Mouse (Mus musculus) myocyte (in vitro differentiated cells): ENCODE results near the gene Hist1h1d. TPM values are rescaled to one million over a fixed set of nuclear protein-coding genes. Genes with fewer than 3 reads are reported as not detected.
A peak's percentile ranks its signal among the peaks of the same experiment; 100 is the strongest.
"Not testable (repeated sequence)": the region's sequence is repeated elsewhere in the genome, so short reads cannot be mapped to it uniquely, and the experiment has no call there.

Experiments
- H3K27me3 ChIP-seq: one replicate; pipeline ENCODE4 v1.6.1; 2011; ENCODE audit not compliant: control insufficient read depth, insufficient read depth, insufficient read length
- H3K36me3 ChIP-seq: one replicate; pipeline ENCODE4 v1.6.1; 2011; ENCODE audit not compliant: control insufficient read depth, insufficient read depth
- H3K4me2 ChIP-seq: one replicate; pipeline ENCODE4 v1.6.1; 2011; ENCODE audit warnings: low read depth, control low read depth
- H3K4me3 ChIP-seq: one replicate; pipeline ENCODE4 v1.5.1; 2011; ENCODE audit warnings: mild to moderate bottlenecking, control low read depth, moderate library complexity
- H3K79me2 ChIP-seq: one replicate; pipeline ENCODE4 v1.6.1; 2011; ENCODE audit not compliant: control insufficient read depth, insufficient read depth
- H3ac ChIP-seq: one replicate; pipeline ENCODE4 v1.6.1; 2011; ENCODE audit not compliant: control insufficient read depth, insufficient read length
- CEBPB ChIP-seq: IDR thresholded peaks from 2 replicates; pipeline ENCODE4 v1.6.1; 2011; ENCODE audit warnings: mild to moderate bottlenecking, moderate library complexity; ENCODE audit not compliant: poor library complexity, insufficient read depth, severe bottlenecking
- E2F4 ChIP-seq: IDR thresholded peaks from one replicate; pipeline ENCODE4 v1.6.1; 2011; ENCODE audit warnings: mild to moderate bottlenecking, control low read depth, moderate library complexity; ENCODE audit not compliant: insufficient read depth
- MAX ChIP-seq: IDR thresholded peaks from one replicate; pipeline ENCODE4 v1.6.1; 2011; ENCODE audit warnings: low read depth, mild to moderate bottlenecking, control low read depth
- MYOD1 ChIP-seq, 3 experiments: IDR thresholded peaks; one replicate each; pipeline ENCODE4 v1.6.1; 2011; ENCODE audit warnings: control low read depth in 2 of 3, low read depth in 2 of 3, mild to moderate bottlenecking in 2 of 3, moderate library complexity in 1 of 3; ENCODE audit not compliant: insufficient read length in 2 of 3, control insufficient read depth in 1 of 3
- MYOG ChIP-seq, 3 experiments: IDR thresholded peaks; one replicate each; pipeline ENCODE4 v1.6.1; 2011; ENCODE audit warnings: control low read depth in 2 of 3, low read depth in 2 of 3, mild to moderate bottlenecking in 2 of 3; ENCODE audit not compliant: insufficient read length in 2 of 3, control insufficient read depth in 1 of 3, insufficient read depth in 1 of 3
- POLR2A ChIP-seq: IDR thresholded peaks from one replicate; pipeline ENCODE4 v1.6.1; 2011; ENCODE audit warnings: low read depth, mild to moderate bottlenecking, control low read depth, moderate library complexity; ENCODE audit not compliant: insufficient read length
- POLR2AphosphoS2 ChIP-seq: IDR thresholded peaks from one replicate; pipeline ENCODE4 v1.6.1; 2011; ENCODE audit warnings: low read depth, control low read depth; ENCODE audit not compliant: insufficient read length
- REST ChIP-seq: IDR thresholded peaks from one replicate; pipeline ENCODE4 v1.6.1; 2011; ENCODE audit warnings: mild to moderate bottlenecking, control low read depth, moderate library complexity; ENCODE audit not compliant: insufficient read depth, insufficient read length
- SRF ChIP-seq: IDR thresholded peaks from one replicate; pipeline ENCODE4 v1.6.1; 2011; ENCODE audit warnings: low read depth; ENCODE audit not compliant: control insufficient read depth, insufficient read length
- TCF12 ChIP-seq: IDR thresholded peaks from one replicate; pipeline ENCODE4 v1.6.1; 2011; ENCODE audit warnings: mild to moderate bottlenecking, control low read depth; ENCODE audit not compliant: poor library complexity, insufficient read depth, severe bottlenecking
- TCF3 ChIP-seq: IDR thresholded peaks from one replicate; pipeline ENCODE4 v1.6.1; 2011; ENCODE audit warnings: low read depth, control low read depth; ENCODE audit not compliant: insufficient read length
- USF1 ChIP-seq: IDR thresholded peaks from one replicate; pipeline ENCODE4 v1.6.1; 2011; ENCODE audit warnings: low read depth, mild to moderate bottlenecking, control low read depth, moderate library complexity
- polyA plus RNA-seq: library from polyadenylated mRNA; unstranded; fragments of >200 nt; fragmentation: generic; extraction: Trizol; gene quantifications from one replicate; pipeline ENCODE4 v1.2.1, GENCODE M21; 2012; ENCODE audit warnings: missing spikeins

The Hist1h1d gene
- polyA plus RNA-seq, 1 experiment: 0.65 TPM

DNA sequence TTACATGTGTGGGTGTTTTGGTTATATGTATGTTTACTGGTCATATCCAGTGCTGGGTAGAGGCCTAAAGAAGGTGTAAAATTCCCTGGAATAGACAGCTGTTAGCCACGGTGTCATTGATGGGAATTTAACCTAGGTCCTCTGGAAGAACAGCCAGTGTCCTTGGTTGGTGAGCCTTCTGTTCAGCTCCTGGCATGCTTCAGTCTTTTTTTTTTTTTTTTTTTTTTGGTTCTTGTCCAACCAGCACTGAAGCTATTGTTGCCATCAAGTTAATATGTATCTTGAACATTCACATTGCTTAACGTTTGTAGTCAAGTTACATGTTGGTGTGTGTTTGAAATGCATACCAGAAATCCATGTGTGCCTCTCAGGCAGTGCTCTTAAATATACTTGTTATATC lies 11.4 kb downstream of the Hist1h1d start:
- no peak overlapping the region for H3ac ChIP-seq

DNA sequence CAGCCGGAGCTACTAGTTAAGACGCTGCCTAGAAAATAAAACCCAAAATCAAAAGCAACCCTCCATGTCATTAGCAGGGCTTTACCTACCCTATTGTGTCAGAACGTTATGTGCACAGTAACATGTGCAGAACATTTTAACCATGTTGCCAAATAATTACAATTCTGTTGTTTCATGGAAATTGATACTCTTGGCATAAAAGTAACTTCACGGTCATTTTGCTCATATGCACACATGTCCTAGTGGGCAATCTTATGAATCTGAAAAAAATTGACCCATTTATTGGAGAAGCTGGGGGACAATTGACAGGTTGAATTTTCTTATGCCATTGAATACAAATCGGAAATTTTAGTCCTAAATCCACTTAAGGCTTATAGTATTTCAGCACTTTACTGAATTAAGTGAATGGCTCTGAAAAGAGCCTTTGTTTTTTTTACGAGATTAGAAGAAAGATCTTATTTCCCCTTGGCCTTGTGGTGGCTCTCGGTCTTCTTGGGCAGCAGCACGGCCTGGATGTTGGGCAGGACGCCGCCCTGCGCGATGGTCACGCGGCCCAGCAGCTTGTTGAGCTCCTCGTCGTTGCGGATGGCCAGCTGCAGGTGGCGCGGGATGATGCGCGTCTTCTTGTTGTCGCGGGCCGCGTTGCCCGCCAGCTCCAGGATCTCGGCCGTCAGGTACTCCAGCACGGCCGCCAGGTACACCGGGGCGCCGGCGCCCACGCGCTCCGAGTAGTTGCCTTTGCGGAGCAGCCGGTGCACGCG lies 17.4 kb downstream of the Hist1h1d start:
- not testable (repeated sequence) for H3K27me3 ChIP-seq, H3ac ChIP-seq, H3K79me2 ChIP-seq, H3K36me3 ChIP-seq
- TF ChIP-seq POLR2A (peak; percentile 30), POLR2AphosphoS2 (peak; percentile 31)
- Histone ChIP-seq H3K4me2 (peak overlapping the region; percentile 61), H3K4me3 (peak overlapping the region; percentile 27)

More for the DNA sequence above, 11.4 kb downstream of the Hist1h1d start:
- H3K4me3 ChIP-seq: no peak overlapping the region
- TF ChIP-seq E2F4: no peak
- no peak for TF ChIP-seq MYOD1 (IDR thresholded peaks at IDR 0.05; ENCODE audit: control insufficient read depth in 1 of 3, insufficient read length in 2 of 3, low read depth in 2 of 3)
- TF ChIP-seq TCF12: no peak
- no peak for TF ChIP-seq MAX
- TF ChIP-seq TCF3: no peak
- no peak for TF ChIP-seq MYOG (IDR thresholded peaks at IDR 0.05; ENCODE audit: control insufficient read depth in 1 of 3, insufficient read depth in 1 of 3, insufficient read length in 2 of 3, low read depth in 2 of 3)
- TF ChIP-seq REST: no peak
- TF ChIP-seq POLR2AphosphoS2: no peak
- no peak for TF ChIP-seq USF1
- TF ChIP-seq SRF: no peak
- TF ChIP-seq CEBPB: no peak
- TF ChIP-seq POLR2A: no peak
- H3K79me2 ChIP-seq: no peaks in the 10 kb centered on the region
- no peak overlapping the region for H3K4me2 ChIP-seq
- H3K27me3 ChIP-seq: no peaks in the 10 kb centered on the region
- H3K36me3 ChIP-seq: no peaks in the 10 kb centered on the region

DNA sequence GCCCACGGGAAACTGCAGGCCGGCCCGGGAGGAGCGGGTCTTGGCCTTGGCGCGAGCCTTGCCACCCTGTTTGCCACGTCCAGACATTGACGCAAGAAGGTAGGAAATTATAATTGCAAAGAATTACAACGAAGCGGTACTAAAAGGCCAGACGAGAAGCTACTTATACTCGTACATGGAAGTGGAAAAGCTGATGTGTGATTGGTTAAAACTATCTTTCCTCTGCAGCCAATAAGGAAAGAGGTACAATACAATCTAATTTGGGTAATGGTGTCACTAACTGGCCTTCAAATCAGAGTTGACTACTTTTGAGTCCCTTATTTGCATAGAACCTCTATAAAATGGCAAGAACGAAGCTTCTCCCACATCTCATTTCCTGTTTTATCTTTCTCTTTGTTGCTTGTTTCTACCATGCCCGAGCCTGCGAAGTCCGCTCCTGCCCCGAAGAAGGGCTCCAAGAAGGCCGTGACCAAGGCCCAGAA lies 18.0 kb downstream of the Hist1h1d start, which contains the start of the genes Hist1h2ae and Hist1h2bg:
Hist1h2ae (minus strand) TSS at position 199 of the 482 bp plus-strand sequence.
Hist1h2bg (plus strand) TSS at position 375 of the 482 bp plus-strand sequence.
- TF ChIP-seq POLR2AphosphoS2 (peak; percentile 79), MYOG (IDR thresholded peaks at IDR 0.05; ENCODE audit: control insufficient read depth in 1 of 3, insufficient read depth in 1 of 3, insufficient read length in 2 of 3, low read depth in 2 of 3) (no peak), POLR2A (peak; percentile 64), E2F4 (no peak), MYOD1 (IDR thresholded peaks at IDR 0.05; ENCODE audit: control insufficient read depth in 1 of 3, insufficient read length in 2 of 3, low read depth in 2 of 3) (no peak)
- H3K27me3 ChIP-seq: no peaks in the 10 kb centered on the region
- H3K79me2 ChIP-seq: no peaks in the 10 kb centered on the region
- H3K4me2 ChIP-seq: peak within 1 kb of the TSS; percentile 64
- peak within 1 kb of the TSS; percentile 27 for H3K4me3 ChIP-seq
- no peak within 1 kb of the TSS for H3ac ChIP-seq
- no peaks in the 10 kb centered on the region for H3K36me3 ChIP-seq

DNA sequence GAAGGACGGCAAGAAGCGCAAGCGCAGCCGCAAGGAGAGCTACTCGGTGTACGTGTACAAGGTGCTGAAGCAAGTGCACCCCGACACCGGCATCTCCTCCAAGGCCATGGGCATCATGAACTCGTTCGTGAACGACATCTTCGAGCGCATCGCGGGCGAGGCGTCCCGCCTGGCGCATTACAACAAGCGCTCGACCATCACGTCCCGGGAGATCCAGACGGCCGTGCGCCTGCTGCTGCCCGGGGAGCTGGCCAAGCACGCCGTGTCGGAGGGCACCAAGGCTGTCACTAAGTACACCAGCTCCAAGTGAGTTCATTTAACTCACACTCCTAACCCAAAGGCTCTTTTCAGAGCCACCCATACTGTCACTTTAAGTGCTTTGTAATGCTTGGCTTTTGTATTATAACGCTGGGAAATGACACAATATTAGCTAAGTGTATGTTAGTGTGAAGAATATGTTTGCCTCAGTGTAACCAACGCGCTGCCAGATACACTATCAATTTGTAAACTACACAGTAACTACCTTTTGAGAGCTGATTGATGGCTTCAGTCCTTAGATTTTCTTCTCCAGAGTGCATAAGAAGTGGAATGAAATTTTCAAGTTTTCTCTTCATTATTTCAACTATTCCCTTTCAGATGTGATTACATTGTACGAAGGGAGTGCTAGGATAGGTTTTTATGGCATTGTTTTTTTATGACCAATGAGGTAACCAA lies 18.6 kb downstream of the Hist1h1d start:
- H3K36me3 ChIP-seq, H3K79me2 ChIP-seq, H3K27me3 ChIP-seq, H3ac ChIP-seq: not testable (repeated sequence)
- peak overlapping the region; percentile 27 for H3K4me3 ChIP-seq
- TF ChIP-seq POLR2AphosphoS2: peak; percentile 82
- TF ChIP-seq POLR2A: peak; percentile 78
- peak overlapping the region; percentile 64 for H3K4me2 ChIP-seq

GRCm38 (mm10) chr13:23572218-23573033 lies 19.4 kb downstream of the Hist1h1d start:
- peak overlapping the region; percentile 64 for H3K4me2 ChIP-seq
- peak overlapping the region; percentile 27 for H3K4me3 ChIP-seq
- TF ChIP-seq POLR2A: no peak
- no peak for TF ChIP-seq E2F4
- no peak for TF ChIP-seq REST
- TF ChIP-seq USF1: no peak
- no peak for TF ChIP-seq POLR2AphosphoS2
- no peak for TF ChIP-seq MAX
- TF ChIP-seq CEBPB: no peak
- no peak for TF ChIP-seq MYOD1 (IDR thresholded peaks at IDR 0.05; ENCODE audit: control insufficient read depth in 1 of 3, insufficient read length in 2 of 3, low read depth in 2 of 3)
- H3K27me3 ChIP-seq: no peaks in the 10 kb centered on the region
- no peaks in the 10 kb centered on the region for H3K79me2 ChIP-seq
- H3ac ChIP-seq: no peak overlapping the region
- no peaks in the 10 kb centered on the region for H3K36me3 ChIP-seq

- H3K4me3 ChIP-seq: peak overlapping the region; percentile 27
- not testable (repeated sequence) for H3ac ChIP-seq, H3K27me3 ChIP-seq
These were observed 20.2 kb downstream of the Hist1h1d start for GRCm38 (mm10) chr13:23573034-23573897.

More at GRCm38 (mm10) chr13:23573034-23573897, 20.2 kb downstream of the Hist1h1d start:
- not testable (repeated sequence) for H3K79me2 ChIP-seq, H3K36me3 ChIP-seq
- peak overlapping the region; percentile 64 for H3K4me2 ChIP-seq
